ENCODE assay signal across 10 mouse cellular contexts in the genomic region with DNA sequence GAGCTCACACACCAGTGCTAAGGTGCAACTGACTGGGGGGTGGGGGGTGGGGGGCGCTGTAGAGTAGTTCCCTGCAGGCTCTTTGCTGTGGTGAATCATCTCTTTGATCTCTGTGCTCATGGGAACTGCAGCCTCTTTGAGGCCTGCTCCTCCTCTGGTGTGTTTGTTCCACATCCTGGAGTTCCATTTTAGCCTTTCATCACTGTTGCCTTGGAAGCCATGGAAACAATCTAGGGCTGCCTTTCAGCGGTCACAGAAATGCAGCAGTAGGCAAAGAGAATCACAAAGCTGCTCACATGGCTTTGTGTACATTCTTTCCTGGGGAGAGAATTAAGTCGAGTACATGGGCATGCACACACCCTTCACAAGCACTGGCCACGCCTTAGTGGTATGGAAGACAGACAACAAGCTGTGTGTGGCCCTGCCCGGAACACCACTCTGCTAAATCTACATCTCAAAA.
DNase-seq lines count a peak whose midpoint lies in the region; ATAC-seq and TF ChIP-seq lines count a peak whose summit lies in the region.
"Had no signal": no experiment of that assay in that cellular context is flagged by ENCODE, and none has a peak within 500 bp of the region (broad histone marks: within the 10 kb centered on the region; RNA-seq: fewer than 3 reads in every experiment).

No protein-coding gene starts in this region.

- H3K9ac ChIP-seq in lung, embryonic 15.5 days: no peak overlapping the region
- no peak overlapping the region for H3K9ac ChIP-seq in hindbrain, embryonic 12.5 days
- H3K9ac ChIP-seq in midbrain, postnatal 0 days (replicated peaks; ENCODE audit: low read length, poor library complexity, severe bottlenecking): no peak overlapping the region
- H3K9ac ChIP-seq: intestine, embryonic 15.5 days had no signal

- no peak overlapping the region for H3K27ac ChIP-seq in lung, embryonic 15.5 days
- H3K27ac ChIP-seq in hindbrain, embryonic 12.5 days: no peak overlapping the region
- peak overlapping the region; percentile 28; the same call in 1 of the 2 replicates for H3K27ac ChIP-seq in midbrain, postnatal 0 days (ENCODE audit: low read depth, low read length)
- H3K27ac ChIP-seq: intestine, embryonic 15.5 days had no signal

- WGBS in lung, embryonic 15.5 days: 29% methylated on average over 5 of the region's 5 CpGs
- WGBS in hindbrain, embryonic 12.5 days: 24% methylated on average over 5 of the region's 5 CpGs
- 11% methylated on average over 5 of the region's 5 CpGs for WGBS in midbrain, postnatal 0 days

- H3K4me2 ChIP-seq in lung, embryonic 15.5 days: no peak overlapping the region
- H3K4me2 ChIP-seq in hindbrain, embryonic 12.5 days (replicated peaks): no peak overlapping the region
- no peak overlapping the region for H3K4me2 ChIP-seq in midbrain, postnatal 0 days (ENCODE audit: low read depth, low read length, poor library complexity, severe bottlenecking)
- H3K4me2 ChIP-seq: intestine, embryonic 15.5 days; liver, embryonic 11.5 days had no signal

- TF ChIP-seq CTCF in midbrain, postnatal 0 days (IDR thresholded peaks at IDR 0.05): peak; percentile 45

- H3K9me3 ChIP-seq in lung, embryonic 15.5 days: no peaks in the 10 kb centered on the region
- no peaks in the 10 kb centered on the region for H3K9me3 ChIP-seq in hindbrain, embryonic 12.5 days (replicated peaks)
- H3K9me3 ChIP-seq in midbrain, postnatal 0 days (ENCODE audit: low read length): no peaks in the 10 kb centered on the region
- H3K9me3 ChIP-seq: intestine, embryonic 15.5 days had no signal

- peaks cover 37% of the 10 kb centered on the region for H3K36me3 ChIP-seq in lung, embryonic 15.5 days
- H3K36me3 ChIP-seq in hindbrain, embryonic 12.5 days: no peaks in the 10 kb centered on the region
- no peaks in the 10 kb centered on the region; the same call in 1 of the 2 replicates for H3K36me3 ChIP-seq in midbrain, postnatal 0 days (ENCODE audit: insufficient read depth, low read length)

- DNase-seq in lung, postnatal 14 days: no peak
- DNase-seq in adrenal gland, postnatal 36 days: peak; percentile 4 to 34
- DNase-seq in midbrain, postnatal 0 days (ENCODE audit: low spot score): peak; percentile 35
- DNase-seq in cerebellum, adult 11-12 months: no peak
- DNase-seq in kidney, postnatal 14 days: no peak
- DNase-seq in spleen, postnatal 14 days (ENCODE audit: low spot score in 2 of 2): no peak

- ATAC-seq in lung, embryonic 15.5 days (ENCODE audit: borderline replicate concordance, extremely low read depth, low FRiP score, low TSS enrichment): peak; percentile 27; the same call in 1 of the 2 replicates
- ATAC-seq in hindbrain, embryonic 12.5 days (ENCODE audit: low FRiP score): peak; percentile 75
- peak; percentile 34; the same call in 1 of the 2 replicates for ATAC-seq in midbrain, postnatal 0 days (ENCODE audit: low FRiP score)
- ATAC-seq: intestine, embryonic 15.5 days had no signal

- H3K4me1 ChIP-seq in lung, embryonic 15.5 days: 0 out of 2 replicates have a peak, but pooled peaks cover 3% of the 10 kb centered on the region
- peaks cover 14% of the 10 kb centered on the region for H3K4me1 ChIP-seq in hindbrain, embryonic 12.5 days
- H3K4me1 ChIP-seq in midbrain, postnatal 0 days (ENCODE audit: insufficient read depth, low read length): peaks cover 8% of the 10 kb centered on the region; the same call in 1 of the 2 replicates
- H3K4me1 ChIP-seq: intestine, embryonic 15.5 days had no signal

- no peak overlapping the region for H3K4me3 ChIP-seq in lung, embryonic 15.5 days
- H3K4me3 ChIP-seq in hindbrain, embryonic 12.5 days: no peak overlapping the region
- no peak overlapping the region for H3K4me3 ChIP-seq in midbrain, postnatal 0 days (ENCODE audit: low read depth, low read length)
- H3K4me3 ChIP-seq: intestine, embryonic 15.5 days had no signal

- no peaks in the 10 kb centered on the region for H3K27me3 ChIP-seq in lung, embryonic 15.5 days
- H3K27me3 ChIP-seq in hindbrain, embryonic 12.5 days: peaks cover 48% of the 10 kb centered on the region
- H3K27me3 ChIP-seq in midbrain, postnatal 0 days (ENCODE audit: insufficient read depth, low read length): no peaks in the 10 kb centered on the region
- H3K27me3 ChIP-seq: intestine, embryonic 15.5 days had no signal

Comparison
In these comparisons a context has a peak if more than half of its experiments do, and no peak if none do; other contexts are left out.
1. DNase-seq: peak in adrenal gland, postnatal 36 days (2 of 2) and midbrain, postnatal 0 days (single experiment); none in lung, postnatal 14 days (single experiment), cerebellum, adult 11-12 months (single experiment), kidney, postnatal 14 days (single experiment) and spleen, postnatal 14 days (0 of 2).
2. Peak in every context shown above with its lines, with median percentiles within 50 percentile points of each other: ATAC-seq.